Mouse (Mus musculus) CD8-positive naive resting alpha-beta T cell, adult 2 months (primary cell): ENCODE data around the gene Arid5b.
A peak's percentile ranks its signal among the peaks of the same experiment; 100 is the strongest.

Experiments
- DNase-seq, 2 experiments: peaks; one replicate each; pipeline ENCODE4 v3.0.0; 2022; ENCODE audit warnings: low read depth in 2 of 2, low spot score in 2 of 2

Arid5b gene

DNA sequence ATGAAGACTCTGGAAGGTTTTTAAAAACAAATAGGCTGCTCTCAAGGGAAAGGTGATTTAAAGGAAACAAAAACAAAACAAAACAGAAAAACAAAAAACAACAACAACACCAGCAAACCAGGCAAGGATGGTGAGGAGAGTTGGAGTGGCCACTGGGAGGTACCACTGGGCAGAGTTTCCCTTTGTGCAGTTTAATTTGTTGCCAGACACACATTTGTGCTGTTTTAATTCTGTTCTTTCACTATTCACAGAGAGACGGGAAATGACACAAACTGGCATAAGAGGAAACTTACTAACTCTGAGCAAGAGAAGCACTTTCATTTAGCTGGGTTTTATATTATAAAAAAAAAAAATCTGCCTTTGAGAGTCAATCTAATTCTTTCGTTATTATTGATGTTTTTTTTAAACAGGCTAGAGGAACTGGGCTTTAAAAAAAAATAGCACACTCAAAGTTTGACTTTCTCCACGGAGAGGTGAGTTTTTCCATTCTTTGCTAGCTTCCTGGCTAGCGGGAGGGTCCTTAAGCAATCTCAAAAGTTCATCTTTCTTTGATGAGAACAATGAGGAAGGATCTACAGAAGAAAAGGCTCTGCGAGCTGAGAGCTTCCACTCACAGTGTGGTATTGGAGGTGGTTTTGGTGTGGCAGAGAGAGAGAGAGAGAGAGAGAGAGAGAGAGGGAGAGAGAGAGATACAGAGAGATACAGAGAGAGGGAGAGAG lies 39.7 kb downstream of the Arid5b start:
- DNase-seq: peak; percentile 26 to 49

DNA sequence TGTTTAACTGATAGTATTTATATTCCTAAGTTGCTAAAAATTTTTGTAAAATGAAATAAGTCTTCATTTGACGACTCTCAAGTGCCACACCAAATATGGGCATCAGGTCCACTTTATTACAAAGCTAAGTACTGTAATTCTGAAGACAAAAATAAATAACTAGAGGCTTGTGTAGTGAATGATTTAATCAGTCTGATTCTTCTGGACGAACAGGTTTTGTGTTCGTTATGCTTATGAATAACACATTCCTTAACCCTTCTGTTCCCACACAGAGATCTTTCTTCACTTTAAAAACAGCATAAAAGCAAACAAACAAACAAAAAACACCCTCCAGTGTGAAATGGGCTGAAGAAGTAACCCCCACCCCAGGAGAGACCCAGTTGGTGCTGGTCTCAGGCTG lies 40.4 kb downstream of the Arid5b start:
- DNase-seq: no peak

DNA sequence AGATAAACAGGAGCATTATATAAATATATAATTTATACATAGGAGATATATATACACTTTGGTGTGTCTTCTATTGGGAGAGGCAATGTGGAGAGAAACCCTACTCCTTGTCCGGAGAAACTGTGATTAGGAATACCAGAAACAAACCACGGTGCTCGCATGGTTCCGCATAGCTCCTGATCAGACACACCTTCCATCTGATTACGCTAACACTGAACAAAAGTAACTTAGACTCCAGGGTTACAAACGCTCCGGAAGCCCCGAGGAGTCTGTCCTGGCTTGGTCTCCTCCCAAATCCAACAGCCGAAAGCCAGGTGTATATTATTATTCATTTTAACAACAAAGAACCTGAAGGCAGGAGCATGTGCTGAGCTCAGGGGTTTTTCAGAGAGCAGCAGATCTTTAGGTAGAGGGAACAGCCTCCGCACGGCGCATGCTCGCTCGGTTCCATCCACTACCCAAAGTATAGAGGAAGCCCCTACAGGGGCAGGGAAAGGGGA lies 41.5 kb downstream of the Arid5b start:
- DNase-seq: no peak

DNA sequence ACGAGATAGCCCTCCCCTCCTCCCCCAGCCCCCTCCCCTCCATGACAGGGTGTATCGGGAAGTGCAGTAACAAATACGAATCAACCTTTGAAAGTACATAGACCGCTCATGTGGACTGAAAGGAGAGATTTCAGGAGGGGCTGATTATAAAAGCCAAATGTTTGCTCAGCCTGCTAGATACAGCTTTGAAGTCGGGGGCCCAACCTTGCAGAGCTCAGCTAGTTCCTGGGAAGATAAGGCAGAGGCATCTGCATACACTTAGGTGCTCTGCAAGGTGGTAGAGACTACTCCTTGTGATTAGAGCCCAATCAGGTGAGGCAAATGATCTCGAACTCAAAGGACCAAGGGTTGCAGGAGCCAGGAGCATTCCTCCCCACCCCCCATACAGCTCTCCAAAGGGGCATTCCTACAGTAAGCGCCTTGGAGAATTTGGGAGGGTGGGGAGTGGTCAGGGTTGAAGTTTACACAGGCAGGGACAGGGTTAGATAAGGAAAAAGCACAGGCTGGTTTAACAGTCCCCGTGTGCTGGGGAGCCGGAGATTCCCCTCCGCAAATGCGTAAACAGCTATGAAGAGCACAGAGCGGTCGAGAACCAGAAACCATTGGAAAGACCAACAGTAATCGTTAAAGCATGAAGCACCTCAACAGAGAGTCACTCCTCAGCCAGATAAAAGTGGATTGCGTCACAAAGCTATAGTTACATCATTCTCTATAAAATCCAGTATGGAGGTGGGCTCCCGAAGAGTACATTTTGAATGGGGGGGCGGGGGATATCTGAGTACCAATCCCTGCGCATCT lies 47.0 kb downstream of the Arid5b start:
- DNase-seq: no peak

DNA sequence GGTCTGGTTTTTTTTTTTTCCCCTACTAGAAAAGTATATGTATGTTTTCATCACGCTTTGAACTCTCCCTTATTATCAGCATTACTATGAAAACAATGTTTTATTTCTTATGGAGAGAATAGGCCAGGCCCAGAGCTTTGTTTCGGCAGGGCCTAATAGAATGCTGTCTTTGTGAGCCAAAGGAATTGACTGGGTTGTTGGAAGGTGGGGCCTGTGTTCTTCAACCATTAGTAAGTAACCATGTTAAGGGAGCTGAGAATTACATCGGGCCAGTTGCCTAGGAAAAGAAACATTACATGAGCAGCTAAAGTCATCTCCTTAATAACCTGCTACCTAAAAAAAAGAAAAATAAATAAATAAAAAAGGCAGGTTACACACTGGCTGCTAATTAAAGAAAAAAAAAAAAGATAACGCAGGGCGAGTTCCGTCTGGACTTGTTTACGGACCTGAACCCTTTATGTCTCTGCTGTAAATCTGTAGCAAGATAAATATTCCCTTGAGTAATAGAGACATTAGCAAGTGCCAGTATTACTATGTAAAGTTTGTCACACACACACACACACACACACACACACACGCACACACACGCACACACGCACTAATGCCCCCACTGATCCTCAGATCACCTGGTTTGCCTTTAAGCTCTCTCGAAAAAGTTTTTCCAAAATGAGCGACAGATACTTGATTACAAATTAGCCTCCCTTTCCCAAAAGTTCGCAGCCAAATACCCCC lies 47.7 kb downstream of the Arid5b start:
- DNase-seq: no peak

DNA sequence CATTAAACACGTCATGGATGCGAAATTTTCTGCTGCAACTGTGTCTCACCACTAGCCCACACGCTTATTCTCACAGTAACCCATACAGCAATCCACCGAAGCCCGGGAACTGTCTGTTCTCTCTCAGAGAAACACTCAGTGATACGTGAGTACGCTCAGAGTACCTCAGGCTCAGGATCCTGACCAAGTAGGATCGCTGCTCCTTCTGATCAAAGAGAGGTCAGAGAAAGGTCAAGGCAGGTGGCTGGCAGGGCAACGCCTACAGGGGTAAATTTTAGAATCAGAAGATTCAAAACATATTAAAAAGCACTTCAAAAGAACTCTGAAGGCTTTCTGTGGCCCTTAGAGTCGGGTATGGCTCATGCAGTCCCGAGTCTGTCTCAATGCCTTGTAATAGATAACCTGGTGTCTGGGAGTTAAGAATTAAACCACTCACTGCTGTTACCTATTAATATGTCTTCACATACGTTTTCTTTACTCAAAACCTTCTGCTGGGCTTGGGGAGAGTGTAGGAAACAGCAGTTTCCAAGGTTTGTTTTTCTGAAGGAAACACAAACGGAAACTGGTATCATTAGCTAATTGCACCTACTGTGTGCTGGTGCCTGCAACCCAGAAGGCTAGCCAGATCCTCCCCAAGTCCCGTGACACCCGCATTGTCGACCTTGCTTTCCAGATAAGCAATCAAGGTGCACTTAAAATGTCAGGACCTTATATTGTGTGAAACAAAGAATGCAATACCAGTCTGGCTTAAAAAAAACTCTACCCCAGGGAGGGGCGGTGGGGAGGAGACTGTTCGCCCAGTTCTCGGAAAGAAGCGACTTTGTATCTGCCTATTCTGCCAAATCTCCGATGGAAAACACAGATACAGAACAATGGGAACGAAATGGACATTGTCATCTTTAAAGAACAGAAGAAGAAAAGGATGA lies 48.6 kb downstream of the Arid5b start:
- DNase-seq: no peak

DNA sequence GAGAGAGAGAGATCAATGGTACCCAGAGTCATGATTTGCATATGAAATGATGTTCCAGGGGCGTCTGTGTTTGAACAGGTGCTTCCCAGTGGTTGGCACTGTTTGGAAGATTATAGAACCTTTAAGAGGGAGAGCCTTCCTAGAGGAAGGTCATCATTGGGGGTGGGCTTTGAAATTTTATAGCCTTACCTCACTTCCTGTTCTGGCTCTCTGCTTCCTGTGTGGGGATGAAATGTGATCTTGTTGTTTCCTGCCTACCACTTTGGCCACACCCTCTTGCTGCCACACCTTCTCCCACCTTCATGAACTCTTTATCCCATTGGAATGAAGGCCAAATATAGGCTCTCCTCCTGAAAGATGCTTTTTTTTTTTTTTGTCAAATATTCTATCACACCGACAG lies 55.9 kb downstream of the Arid5b start:
- DNase-seq: no peak

DNA sequence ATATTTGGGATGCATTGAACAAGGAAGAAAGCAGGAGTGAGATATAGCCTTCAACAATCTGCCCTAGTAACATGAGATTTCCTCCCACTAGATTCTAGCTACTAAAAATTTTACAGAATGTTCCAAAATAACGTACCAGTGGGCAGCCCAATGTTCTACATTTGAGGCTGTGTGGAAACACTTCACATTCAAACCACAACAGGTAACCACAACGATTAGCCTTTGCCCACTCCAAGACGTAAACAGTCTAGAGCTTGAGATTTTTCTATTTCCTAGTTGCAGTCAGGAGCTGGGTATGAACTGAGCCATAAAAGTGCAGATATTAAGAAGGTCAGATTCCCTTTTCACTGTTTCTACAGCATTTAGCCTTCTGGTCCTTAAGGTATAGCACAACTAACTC lies 56.5 kb downstream of the Arid5b start:
- no peak for DNase-seq

DNA sequence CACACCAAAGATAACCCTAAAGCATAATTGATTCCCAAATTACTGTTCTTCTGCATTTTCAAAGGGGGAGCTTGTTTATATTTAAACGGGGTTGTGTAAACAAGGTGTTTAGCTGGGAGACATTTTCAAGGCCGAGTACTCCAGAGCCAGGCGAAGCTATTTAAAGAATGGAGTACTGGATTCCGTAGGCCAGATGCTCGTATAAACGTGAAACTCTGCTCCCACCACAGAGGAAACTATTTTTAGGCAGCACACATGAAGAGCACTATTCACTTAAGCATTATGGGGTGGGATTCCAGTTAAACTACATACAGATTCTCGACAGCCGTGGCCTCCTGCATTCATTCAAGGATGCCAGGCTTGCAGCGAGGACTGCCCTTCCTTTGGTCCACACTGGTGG lies 59.2 kb downstream of the Arid5b start:
- DNase-seq: no peak

DNA sequence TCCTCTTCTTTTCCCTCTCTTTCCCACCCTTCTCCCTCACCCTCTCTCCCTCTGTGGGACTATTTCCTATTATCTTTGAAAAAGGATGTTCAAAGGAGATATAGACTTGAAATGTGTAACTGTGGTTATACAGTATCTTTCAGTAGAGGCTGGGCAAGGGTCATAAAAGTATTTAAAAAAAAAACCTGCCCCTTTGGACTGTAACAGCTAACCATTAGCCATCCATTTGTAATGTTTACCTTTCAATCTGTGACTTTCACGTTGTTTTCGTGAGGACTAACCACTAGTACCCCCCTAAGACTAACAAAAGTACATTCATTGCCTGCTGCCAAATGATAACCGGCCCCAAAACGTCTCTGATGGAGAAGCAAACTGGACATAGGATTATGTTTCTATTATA lies 59.9 kb downstream of the Arid5b start:
- no peak for DNase-seq

DNA sequence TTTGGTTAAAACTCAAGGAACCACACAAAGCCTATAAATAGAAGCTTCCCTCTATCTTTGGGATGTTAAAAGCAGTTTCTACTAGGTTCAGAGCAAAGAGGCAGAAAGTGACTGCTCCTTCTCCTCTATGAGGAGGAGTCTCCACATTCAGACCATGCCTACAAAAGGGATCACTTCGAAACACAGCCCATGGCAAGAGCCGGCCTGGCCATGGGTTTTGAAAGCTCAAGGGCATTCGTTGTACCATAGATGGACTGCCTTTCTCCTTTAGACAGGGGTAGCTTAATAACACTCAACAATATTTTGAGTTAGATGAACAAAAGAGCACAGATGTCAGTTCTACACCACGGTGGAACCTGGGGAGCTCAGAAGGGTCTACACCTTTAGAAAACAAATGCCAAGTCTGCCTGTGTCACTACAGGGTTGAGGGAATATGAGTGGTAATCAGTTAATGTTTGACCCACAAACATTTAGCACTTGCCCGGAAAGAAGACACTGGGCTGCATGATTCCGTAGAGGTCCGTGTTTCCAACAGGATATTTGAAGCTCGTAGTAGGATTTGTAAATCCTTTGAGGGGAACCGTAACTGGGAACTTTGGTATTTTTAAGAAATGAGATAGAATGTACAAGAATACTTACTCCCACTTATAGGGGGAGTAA lies 63.6 kb downstream of the Arid5b start:
- no peak for DNase-seq

DNA sequence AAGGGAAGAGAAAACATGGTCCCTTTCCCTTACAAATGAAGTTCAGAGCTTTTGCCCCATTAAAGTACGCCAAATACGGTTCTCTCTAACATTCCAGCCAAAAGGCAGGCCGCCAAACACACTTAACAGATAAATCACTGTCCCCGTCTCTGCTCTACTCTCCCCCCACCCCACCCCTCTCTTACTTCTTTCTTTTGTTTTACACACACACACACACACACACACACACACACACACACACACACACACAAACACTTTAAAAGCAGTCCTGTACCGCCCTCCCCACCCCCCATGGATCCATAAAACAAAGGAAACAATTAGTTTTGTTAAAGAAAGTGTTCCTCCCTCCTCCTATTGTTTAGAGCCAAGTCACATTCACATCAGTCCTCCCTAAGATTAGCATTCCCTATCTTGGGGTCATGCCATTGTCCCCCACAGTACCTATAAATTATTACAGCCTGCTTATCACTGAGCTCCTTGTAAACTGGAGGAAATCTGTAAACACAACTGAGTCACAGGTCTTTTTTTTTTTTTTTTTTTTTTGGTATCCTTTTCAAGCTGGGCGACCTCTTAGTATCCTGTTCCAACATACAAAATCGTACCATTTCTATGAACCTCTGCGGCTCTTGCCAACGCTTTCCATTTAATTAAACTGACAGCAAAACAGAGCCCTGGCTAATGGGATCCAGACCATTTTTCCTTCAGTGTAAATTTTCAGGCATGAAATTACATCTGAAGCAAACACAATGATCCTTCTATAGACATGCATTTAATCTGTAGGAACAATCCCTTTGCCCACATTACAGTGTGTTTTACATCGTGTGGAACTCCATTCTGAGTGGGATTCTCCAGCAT lies 66.3 kb downstream of the Arid5b start:
- no peak for DNase-seq

DNA sequence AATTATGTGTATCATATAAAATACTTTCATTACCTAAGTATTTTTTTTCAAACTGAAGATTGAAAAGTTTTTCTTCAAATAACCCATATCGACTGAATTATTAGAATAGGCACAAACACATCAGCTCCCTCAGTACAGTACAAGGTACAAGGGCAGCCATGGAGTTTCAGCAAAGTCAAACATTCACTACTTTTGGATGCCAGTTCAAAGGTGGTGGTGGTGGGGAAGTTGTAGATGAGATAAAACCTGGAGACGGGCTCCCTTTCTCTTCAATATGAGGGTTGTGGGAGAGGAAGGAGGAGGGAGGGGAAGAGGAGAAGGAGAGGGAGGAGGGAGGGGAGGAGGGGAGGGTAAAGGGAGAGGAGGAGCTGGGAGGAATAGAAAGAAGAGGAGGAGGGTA lies 67.0 kb downstream of the Arid5b start:
- DNase-seq: no peak

DNA sequence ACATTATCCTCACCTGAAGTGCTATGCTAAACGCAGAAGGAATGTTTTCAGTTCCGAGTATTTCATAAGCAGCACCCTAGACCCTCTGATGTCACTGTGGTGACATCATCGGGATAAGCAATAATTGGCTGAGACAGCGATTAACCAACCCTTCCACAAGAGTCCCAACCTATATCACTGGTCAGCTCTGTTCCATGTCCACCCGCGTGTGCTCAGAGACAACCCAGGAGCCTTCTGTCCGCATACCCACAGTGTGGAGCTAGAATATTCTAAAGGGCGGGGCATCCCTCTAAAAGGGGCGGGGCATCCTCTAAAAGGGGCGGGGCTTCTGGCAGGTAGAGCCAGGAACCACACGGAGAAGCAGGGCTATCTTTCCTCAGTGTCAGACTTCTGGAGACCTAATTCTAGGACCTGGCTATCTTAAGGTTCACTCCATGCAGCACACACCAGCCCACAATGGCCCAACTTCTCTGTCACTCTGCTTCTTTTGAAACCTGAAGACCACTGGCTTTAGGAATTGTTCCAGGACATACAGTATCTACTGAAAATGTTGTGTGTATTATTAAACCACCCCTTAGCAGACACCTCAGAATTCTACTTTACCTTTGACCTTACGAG lies 68.4 kb downstream of the Arid5b start:
- no peak for DNase-seq

DNA sequence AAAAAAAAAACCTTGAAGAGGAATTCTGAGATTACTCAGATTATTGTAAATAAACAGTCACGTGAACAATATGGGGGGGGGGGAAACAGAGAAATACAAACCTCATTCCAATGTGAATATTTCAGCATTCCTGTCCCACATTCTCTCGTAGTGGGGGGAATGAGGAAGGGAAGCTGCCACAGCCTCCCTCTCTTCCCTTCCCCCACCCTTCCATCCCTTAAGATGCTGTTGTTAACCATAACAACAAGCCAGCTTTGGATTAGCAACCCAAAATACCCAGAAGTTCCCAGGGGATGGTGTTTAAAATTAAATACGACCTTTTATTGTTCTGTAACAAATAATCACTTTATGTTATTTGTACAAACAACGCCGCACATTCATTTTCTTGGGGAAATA lies 69.9 kb downstream of the Arid5b start:
- DNase-seq: no peak

DNA sequence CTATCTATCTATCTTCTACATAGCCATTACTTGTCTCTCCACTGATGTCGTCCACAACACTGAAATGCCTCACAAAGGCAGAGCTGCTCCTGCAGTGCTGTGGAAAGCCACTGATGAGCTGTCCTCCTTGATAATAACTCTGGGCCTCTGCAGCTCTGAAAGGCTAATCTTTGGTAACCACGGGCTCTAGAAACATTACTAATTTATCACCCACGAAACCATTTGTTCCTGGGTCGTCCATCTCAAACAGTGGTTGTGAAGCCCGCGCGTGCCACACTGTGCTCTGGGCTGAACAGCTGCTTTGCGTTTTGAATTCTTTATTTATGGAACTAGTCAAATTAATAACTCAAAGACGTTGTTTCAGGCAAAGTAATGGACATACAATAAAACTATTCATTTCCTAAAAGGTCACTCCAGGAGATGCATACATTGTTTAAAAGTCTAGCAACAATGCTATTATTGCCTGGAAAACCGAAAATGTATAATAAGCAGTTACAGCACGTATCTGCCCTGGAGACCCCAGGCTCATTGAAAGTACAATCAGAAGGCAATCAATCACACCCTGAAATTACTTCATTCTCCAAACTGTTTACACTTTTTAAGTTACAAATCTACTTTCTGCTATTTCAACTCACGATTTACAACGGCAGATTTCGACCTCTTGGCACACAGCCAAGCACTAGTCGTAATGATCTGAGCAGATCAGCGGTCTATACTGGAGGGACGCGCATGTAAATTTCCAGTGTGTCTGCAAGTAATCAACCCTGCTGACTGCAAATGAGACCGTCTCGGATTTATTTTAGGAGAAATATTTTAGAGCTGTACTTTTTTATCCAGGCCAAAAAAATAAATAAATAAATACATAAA lies 70.5 kb downstream of the Arid5b start:
- no peak for DNase-seq

DNA sequence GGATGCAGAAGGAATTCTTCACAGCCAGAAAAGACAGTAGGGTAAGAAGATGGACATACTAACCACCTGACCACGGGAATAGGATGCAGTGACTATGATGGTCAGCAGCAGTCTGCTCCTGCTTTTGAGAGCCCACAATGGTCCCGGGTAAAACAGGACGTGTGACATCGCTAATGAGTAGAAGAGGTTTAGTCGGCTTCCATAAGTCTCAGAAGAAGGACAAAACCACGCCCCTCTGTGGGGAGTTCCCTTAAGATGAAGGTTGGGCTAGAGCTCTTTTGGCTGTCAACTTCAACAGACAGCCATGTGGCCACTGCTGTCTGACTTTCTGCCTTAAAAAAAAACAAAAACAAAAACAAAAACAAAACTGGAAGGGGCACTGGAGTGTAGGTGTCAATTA lies 74.1 kb downstream of the Arid5b start:
- DNase-seq: no peak

DNA sequence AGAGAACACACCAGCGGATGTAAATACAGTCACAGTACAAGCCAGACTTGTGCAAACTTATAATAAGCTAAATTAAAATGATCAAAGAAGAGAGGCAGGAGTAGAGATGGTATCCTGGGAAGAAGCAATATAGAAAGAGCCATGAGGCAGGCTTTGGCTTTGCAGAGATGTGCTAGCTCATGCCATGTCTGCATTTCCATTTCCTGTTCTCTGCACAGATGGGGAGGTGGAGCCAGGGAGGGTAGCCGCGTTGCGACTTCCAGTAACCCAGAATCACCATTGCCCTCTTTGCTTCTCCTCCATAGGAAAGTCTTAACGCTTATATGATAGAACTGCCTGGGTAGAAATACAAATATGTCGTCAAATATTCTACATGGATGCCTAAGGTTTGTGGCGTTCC lies 74.7 kb downstream of the Arid5b start:
- DNase-seq: no peak
